Mouse (Mus musculus): Measurements from ENCODE around the gene Exosc8.
A peak's percentile ranks its signal among the peaks of the same experiment; 100 is the strongest.

The Exosc8 gene

DNA sequence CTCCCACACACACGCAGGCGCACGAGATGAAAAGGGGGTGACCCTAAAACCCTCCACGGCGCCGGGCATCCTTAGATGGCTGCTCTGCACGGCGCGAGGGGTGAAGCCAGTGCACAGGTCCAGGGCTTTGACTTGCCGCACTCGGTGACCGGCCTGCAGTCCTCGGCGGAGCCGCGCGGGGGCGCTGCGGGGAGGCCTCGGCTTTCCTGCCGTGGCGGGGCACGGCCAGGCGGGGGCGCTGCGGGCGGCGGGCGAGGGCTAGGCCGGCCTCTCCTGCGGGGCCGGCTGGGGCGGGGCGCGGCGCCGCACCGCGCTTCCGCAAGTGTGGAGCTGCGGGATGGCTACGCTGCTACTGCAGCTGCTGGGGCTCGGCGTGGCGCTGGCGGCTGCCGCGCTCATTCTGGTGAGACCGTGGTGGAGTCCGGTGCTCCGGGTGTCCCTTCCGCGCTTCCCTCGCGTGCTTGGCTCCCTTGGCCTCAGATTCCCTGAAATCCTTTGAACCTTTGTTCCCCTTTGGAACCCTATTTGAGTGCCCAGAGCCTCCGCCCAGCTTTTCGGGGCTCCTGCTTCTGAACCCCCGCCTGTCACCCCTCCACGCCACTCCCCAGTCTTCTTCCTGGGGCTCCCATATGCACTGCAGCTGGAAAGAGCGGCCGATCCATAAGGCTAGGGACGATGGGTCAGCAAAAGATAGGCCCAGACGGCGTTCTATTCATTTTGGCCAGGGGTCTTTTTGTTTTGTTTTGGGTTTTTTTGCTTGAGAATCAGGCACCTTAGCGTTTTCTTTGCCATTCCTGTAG, at the start of gene Exosc8, which contains the start of gene Alg5:
TSS of gene Exosc8 (minus strand) at position 147 of the 800 bp plus-strand sequence.
TSS of gene Alg5 (plus strand) at position 293 of the 800 bp plus-strand sequence.
- DNase-seq (ENCODE audit: low spot score in 2 of 2), result peak; percentile 95 to 99

DNA sequence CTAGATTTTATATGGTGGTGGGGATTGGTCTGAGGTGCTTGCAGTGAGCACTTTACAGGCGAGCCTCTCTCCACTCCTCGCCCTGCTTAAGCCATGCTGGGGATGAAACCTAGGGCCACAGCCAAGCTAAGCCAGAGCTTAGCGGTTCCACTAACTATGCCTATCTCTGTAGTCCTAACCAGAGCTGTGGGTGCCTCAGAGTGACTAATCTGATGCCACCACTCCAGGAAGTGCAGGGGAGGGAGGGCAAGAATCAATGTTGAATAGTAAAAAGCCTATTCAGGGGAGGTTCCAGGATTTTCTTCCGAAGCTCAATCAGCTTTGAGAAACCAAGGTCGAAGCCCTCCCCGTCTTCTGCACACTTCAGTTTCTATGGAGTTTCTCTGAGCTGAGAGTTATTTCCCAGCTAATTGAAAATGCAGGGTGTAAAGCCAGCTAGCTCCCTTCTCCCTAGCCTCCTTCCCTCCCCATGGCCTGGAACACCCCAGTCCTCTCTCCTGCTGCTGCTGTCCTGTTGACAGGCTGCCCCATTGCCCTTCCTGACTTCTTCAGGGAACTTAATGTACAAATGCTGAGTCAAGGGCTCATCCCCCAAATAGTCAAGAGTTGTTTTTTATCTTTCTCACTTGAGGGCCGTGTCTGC, 40.9 kb upstream of the Exosc8 start:
- no peak for DNase-seq (ENCODE audit: low spot score in 2 of 2)

DNA sequence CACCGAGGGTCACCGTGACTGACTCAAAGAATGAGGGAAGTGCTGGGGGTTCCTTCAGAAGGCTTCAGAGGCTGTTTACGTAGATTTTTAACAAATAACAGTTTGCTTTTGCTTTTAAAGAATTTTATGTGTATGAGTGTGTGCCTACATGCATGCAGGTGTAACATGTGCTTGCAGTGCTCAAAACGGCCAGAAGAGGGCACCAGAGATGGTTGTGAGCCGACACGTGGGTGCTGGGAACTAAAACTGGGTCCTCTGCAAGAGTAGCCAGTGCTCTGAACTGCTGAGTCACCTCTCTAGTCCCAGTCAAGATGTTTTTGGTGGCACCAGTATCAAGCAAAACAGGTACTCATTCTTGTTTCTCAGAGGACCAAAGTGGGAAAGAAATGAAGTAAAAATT, 38.4 kb upstream of the Exosc8 start:
- no peak for DNase-seq (ENCODE audit: low spot score in 2 of 2)

DNA sequence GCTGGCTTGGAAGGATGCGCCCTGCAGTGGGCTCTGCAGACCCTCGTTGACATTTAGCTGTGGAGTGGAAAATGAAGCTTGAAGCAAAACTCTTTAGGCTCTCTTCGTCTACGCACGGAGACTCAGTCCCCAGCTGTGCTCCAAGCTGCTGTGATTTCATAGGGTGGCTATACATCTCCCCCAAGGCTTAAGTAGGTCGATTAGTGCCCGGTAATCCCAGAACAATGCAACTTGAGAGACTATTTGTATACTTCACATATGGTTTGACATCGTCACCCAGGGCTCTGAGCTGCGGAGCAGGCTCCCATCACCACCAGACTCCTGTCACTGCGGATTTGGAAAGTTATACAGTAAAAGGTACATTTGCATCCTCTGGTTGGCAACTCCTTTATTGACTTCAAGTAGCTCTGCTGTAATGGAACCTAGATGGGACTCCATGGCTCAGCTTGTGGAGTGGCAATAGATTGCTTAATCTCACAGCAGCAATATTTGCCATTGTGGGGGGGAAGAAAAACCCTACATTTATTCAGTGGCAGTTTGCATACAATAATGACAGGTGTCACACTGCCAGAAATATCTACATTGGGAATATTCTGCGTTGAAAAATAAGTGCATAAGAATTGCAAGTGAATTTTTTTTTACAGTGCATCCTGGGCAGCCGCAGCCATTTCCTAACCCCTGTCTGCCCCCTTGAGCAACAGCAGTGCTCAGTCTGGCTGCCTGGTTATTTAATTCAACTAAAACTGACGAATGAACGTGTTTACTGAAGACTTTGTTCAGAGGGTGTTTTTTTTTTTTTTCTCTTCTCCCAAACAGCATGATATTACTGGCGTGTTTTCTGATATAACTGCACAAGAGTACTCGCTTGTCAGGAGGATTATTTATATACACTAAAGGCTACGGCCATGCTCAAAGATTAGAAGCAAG, 34.4 kb upstream of the Exosc8 start:
- DNase-seq (ENCODE audit: low spot score in 2 of 2), result no peak

DNA sequence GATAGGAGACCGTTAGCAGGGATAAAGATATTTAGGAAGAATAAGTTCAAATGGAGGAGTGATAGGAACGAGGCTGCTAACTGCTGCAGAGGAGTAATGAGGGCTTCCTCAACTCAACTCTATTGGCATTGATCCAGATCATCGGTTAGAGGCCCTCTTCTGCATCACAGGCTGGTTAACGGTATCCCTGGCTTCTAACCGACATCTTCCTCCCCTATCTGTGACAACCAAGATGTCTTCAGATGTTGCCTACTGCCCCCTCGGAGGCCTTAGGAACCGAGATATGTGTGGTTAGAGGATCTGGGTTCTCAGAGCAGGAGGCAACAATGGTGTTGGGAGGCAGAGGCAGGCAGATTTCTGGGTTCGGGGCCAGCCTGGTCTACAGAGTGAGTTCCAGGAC, 33.4 kb upstream of the Exosc8 start:
- DNase-seq (ENCODE audit: low spot score in 2 of 2), result no peak

DNA sequence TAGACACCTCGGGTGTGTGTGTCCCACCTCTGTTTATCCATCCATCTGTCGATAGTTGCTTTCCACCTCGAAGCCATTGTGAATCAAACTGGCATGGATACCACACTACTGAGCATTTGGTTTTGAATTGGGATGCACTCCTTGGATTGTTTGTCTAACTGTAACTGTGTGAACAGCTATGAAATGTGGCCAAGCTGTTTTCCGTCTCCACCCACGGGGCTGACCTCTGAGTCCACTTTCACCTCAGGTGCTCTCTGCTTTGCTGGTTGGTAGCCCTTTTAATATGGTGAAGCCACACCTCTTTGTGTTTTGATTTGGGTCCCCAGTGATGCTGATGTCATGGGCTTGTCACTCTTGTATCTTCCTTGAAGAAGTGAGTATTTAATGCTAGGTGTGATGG, 31.6 kb upstream of the Exosc8 start:
- DNase-seq (ENCODE audit: low spot score in 2 of 2), result no peak

DNA sequence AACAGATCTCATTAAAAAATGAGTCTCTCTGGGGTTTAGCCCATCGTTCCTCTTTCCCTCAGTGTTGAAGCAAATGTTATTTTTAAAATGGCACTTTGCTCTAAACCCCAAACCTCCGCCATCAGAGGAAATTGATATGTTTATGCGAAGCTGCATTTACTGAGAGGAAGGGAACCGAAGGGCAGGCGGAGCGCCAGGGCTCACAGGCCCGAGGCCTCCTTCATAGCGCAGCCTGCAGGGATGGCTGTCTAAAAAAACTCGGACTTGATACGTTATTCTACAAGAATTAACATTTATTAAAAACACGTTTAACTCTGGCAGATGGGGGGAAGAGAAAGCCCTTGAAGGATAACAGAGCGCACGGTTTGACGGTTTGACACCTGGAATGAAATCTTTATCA, 30.8 kb upstream of the Exosc8 start:
- no peak for DNase-seq (ENCODE audit: low spot score in 2 of 2)

DNA sequence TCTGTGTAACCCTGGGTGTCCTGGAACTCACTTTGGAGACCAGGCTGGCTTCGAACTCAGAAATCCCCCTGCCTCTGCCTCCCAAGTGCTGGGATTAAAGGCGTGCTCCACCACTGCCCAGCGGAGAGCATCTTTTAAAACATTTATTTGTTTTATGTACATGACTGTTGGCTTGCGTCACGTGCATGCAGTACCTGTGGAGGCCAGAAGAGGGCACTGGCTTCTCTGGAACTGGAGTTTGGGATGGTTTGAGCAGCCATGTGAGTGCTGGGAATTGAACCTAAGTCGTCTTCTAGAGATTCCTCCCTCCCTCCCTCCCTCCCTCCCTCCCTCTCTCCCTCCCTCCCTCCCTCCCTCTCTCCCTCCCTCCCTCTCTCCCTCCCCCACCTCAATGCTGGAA, 30.3 kb upstream of the Exosc8 start:
- peak in 1 of 2 experiments; percentile 10 for DNase-seq (ENCODE audit: low spot score in 2 of 2)

DNA sequence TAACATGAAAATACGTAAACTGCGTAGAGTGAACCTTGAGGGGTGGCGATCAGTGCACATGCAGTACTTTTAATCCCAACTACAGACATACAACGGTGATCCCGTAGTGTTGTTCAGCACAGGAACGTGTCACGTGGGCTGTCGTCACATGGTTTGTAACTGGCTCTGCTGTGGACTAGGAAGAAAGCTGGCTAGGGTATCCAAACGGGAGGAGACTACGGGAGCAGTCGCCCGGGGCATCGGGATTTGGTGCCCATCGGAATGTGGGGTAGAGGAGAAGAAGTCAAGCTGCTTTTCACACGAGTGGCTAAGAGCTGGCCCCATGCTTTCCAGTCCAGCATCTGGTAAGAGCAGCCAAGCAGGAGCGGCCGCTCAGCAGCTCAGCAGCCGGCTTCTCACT, 29.2 kb upstream of the Exosc8 start:
- DNase-seq (ENCODE audit: low spot score in 2 of 2), result peak in 1 of 2 experiments; percentile 53

DNA sequence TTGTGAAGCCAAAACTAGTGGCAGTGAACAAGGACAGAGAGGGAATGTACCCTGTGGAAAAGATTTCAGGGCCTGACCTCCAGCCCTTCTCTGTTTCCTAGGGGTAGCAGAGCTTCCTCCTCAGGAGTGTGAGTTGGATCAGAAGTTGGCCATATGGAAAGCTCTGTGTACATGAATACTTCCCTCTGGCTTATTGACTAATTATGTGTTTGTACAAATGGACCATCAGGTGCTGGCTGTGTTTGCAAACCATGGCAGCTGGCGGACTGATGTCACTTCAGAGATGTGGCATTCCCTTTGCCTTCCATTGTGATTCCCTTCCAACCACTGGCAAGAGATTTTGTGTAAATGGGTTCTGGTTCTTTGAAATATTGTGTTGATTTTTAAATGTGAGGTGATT, 26.1 kb upstream of the Exosc8 start:
- no peak for DNase-seq (ENCODE audit: low spot score in 2 of 2)

DNA sequence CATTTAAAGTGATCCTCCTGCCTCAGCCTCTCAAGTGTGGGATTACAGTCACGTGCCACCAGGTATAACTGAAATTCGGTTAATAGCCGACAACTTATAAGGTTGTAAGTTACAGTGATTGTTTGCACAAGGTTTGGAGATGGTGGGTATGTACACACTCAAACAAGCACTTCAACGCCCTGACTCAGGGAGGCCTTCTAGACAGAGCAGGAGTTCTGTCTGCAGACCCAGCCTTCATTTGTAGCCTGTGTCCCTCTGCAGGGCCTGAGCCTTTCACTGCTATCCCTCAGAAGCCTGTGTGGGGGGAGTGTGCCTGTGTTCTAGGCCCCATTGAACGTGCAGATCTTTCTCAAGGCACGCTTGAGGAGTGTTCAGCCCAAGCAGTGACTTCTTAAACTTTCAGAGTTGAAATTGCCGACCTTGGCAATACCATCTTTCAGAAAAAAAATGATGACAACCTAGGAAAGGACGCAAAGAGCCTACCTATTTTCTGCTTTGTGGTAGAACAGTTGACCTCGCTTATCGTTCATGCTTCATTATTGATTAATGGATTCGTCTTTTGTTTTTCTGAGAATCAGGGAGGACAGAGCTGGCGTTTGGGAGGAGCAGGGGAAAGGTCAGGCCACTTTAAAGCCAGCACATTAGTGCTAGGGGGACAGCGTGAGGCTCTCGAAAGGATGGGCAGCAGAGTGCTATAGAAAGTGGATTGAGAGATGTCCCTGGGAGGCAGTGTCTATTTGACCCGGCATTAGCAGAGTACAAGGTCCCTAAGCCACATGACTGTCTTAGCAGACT, 25.3 kb upstream of the Exosc8 start:
- no peak for DNase-seq (ENCODE audit: low spot score in 2 of 2)

DNA sequence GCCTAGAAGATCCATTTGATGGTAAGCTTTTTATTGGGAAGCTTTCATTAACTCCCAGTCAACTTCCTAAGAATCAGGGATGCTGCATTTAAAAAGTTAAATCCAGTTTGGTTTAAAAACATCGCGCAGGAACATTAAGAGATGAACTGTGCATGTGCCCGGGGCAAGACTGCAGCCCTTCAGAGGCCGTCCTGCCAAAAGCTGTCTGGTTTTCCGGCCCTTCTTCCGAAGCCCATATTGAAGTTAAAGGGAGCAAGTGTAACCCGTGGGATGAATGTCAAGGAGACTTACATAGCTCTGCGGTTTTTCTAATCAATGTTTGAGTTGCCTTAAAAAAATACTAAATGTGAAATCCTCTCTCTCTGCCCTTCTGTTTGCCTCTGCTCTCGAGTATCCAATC, 24.0 kb upstream of the Exosc8 start:
- DNase-seq (ENCODE audit: low spot score in 2 of 2), result no peak

DNA sequence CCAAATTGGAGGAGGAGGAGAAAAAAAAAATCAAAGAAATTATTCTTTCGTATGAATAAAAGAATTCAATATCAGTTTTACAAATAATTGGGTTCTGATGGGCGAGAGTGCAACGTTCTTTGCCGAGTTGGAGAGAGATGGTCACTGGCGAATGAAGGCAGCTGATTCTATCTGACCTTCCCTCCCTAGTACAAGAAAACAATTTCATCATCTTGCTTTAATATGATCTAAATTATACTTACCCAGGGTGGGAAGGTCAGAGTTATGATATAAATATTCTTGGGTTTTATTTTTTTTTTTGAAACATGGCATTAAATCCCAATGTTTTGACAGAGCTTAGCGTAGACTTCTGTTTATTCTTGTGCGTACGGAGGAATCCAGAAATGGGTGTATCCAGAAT, 22.3 kb upstream of the Exosc8 start:
- no peak for DNase-seq (ENCODE audit: low spot score in 2 of 2)

DNA sequence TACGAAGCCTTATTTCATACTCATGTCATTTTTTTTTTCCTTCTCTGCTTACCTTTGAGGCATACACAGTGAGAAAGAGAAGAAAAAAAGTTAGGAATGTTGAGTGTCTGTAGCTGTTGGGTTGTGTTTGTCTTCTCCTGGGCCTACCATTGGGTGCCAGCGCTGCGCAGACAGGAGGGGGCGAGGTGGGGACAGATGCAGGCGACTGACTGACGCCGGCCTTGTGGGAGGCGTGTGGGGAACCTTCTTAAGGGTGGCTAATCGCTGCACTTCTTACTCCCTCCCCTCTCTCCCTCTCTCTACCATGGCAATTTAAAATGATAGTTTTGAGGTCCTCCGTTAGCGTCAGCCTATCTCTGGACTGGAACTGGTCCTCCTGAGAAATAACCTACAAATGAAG, 20.9 kb upstream of the Exosc8 start:
- peak in 1 of 2 experiments; percentile 8 for DNase-seq (ENCODE audit: low spot score in 2 of 2)

DNA sequence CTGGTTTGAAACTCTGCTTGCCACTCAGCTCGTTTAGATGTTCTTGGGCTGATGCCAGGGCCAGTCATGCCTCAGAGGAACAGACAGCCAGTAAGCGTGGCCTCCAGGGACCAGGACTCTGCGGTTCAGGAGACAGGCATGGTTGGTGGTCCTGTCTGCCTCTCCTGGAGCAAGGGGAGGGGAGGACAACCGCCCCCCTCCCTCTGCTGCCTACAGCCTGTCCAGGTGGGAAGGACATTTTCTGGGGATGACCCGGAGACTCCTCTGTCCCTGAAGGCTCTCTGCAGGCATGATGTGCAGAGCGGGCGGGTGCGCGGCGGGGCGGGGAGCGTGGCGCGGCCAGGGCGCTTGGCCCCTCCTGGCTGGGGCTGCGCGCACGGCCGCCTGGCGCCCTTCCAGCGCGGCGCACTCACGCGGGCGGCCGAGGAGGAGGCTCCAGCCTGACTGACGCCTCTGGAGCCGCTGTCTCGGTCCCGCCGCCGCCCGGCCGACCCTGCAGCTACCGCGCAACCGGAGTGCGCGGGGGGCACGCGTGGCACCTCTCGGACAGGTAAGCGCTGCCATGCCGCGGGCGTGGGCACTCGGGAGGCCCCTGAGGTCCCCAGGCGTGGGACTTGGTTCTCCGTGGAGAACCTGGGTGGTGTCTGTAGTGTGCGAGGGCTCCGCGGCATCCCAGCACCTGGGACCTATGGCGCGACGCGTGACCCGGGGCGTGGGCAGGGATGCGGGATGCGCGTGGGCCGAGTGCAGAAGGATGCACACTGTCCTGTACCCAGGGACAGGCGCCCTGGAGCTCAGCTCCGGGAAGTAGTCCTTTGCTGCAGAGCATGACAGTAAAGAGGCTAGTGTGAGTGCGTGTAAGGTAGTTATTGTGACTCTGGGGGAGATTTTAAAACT, 20.2 kb upstream of the Exosc8 start, which contains the start of gene Smad9:
TSS of gene Smad9 (plus strand) at position 438 of the 897 bp plus-strand sequence.
- DNase-seq (ENCODE audit: low spot score in 2 of 2), result peak; percentile 33 to 58

DNA sequence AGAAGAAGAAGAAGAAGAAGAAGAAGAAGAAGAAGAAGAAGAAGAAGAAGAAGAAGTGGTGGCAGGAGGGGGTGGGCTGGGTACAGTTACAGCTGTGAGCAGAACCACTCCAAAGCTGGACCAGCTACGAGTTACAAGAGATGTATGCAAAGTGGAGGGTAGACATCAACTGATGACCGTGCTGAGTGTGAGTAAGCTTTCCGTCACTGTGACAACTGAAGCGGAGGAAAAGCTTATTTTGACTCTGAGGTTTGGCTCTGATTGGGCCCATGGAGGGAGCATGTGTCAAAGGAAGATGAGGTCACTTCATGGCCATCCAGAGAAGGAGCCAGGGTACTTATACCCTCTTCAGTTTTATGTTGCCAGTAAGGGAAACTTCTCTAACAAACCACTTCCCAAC, 18.2 kb upstream of the Exosc8 start:
- no peak for DNase-seq (ENCODE audit: low spot score in 2 of 2)

DNA sequence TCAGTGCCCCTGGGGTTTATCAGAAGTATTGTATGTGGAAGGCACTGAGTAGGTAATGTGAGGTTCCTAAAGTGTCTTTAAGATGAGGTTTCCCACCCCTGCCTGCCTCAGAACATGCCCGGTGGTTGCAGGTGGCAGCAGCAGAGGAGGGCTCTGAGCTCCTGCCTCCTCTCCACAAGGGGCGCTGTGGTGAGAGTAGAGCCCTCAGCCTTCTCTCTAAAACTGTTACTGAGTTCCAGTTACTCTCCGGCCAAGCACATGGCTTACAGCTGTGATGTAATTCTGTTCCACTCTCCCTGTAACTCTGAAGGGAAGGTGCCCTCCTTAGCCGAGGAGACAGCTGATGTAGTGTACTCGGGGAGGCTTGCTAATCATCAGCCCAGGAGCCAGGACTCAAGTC, 10.6 kb upstream of the Exosc8 start:
- DNase-seq (ENCODE audit: low spot score in 2 of 2), result peak in 1 of 2 experiments; percentile 30

DNA sequence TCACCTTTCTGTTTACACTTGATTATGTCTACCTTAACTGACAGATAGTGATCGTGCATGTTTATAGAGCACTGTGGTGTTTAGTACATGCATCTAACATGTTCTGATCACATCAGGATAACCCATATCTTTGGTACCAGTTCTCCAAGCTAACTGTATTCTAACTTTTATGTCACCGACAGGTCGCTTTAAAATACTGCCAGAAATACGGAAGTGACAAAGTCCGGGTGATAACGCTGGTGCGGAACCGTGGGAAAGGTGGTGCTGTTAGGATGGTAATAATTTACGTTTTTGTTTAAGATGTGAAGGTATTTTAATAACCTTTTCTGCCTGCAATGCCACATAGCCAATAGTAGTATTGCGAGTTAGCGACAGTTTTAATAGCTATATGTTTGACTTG, 6.8 kb upstream of the Exosc8 start:
- DNase-seq (ENCODE audit: low spot score in 2 of 2), result no peak

DNA sequence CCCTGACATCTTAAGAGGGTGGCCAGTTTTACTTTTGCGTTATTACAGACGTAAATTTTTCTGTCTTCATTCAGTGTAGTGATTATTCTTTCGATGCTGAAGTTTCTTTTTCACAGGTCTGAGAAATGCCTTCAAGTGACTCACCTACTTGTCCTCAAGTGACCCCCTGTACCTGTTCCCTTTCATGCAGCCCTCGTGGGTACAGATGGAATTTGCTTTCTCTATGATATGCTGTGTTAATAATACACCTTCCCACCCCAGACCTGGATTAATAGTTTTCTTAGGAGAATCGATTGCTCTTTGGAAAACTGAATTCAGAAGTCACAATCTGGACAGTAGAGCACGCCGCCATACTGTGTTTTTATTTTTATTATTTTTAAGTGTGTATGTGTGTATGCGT, 2.1 kb upstream of the Exosc8 start:
- no peak for DNase-seq (ENCODE audit: low spot score in 2 of 2)
